ENCODE assay signal across 13 mouse cellular contexts in genomic region chr5:73729646-73730045, GRCm38 (mm10).
A peak's percentile ranks its signal among the peaks of the same experiment; 100 is the strongest.
DNase-seq lines count a peak whose midpoint lies in the region; ATAC-seq and TF ChIP-seq lines count a peak whose summit lies in the region.
"Had no signal": no experiment of that assay in that cellular context is flagged by ENCODE, and none has a peak within 500 bp of the region (broad histone marks: within the 10 kb centered on the region; RNA-seq: fewer than 3 reads in every experiment).

No protein-coding gene starts in this region.

- peak; percentile 39 for DNase-seq in gastrocnemius, adult 2 months
- no peak for DNase-seq in gastrocnemius, postnatal 4 days (ENCODE audit: low spot score in 2 of 2)
- DNase-seq in right cerebral cortex, adult 18-20 months: peak; percentile 20
- no peak for DNase-seq in right cerebral cortex, postnatal 4 days
- no peak for DNase-seq in forebrain, embryonic 11.5 days (ENCODE audit: low spot score)
- DNase-seq in frontal cortex, postnatal 10 days (ENCODE audit: low spot score in 2 of 2): no peak
- no peak for DNase-seq in stomach, postnatal 0 days (ENCODE audit: low spot score)
- DNase-seq: midbrain, embryonic 14.5 days; spleen, adult 18-20 months; thymus, adult 18-20 months had no signal

- no peak for TF ChIP-seq CTCF in gastrocnemius, adult 2 months (IDR thresholded peaks at IDR 0.05)
- TF ChIP-seq CTCF in stomach, postnatal 0 days (IDR thresholded peaks at IDR 0.05; ENCODE audit: low read depth): no peak

- intact Hi-C loops in gastrocnemius, adult 2 months (cut with DNase I): no loop called here

- peaks cover 3% of the 10 kb centered on the region; the same call in 1 of the 2 replicates for H3K27me3 ChIP-seq in lung, embryonic 16.5 days (ENCODE audit: control insufficient read depth, insufficient read depth, low read depth, low read length)
- no peaks in the 10 kb centered on the region for H3K27me3 ChIP-seq in forebrain, embryonic 11.5 days (ENCODE audit: control insufficient read depth, insufficient read depth, low read length)
- H3K27me3 ChIP-seq in stomach, postnatal 0 days (ENCODE audit: control insufficient read depth, insufficient read depth, low read length): no peaks in the 10 kb centered on the region
- H3K27me3 ChIP-seq: limb, embryonic 15.5 days had no signal

- no peak for TF ChIP-seq EP300 in stomach, postnatal 0 days (optimal IDR thresholded peaks at IDR 0.05)

- H3K9ac ChIP-seq in lung, embryonic 16.5 days (ENCODE audit: low read length): no peak overlapping the region
- no peak overlapping the region for H3K9ac ChIP-seq in forebrain, embryonic 11.5 days (ENCODE audit: low read length)
- no peak overlapping the region for H3K9ac ChIP-seq in stomach, postnatal 0 days (ENCODE audit: low read length)
- H3K9ac ChIP-seq: limb, embryonic 15.5 days had no signal

- H3K4me3 ChIP-seq in gastrocnemius, adult 2 months: no peak overlapping the region
- H3K4me3 ChIP-seq in lung, embryonic 16.5 days (ENCODE audit: low read length): no peak overlapping the region
- H3K4me3 ChIP-seq in forebrain, embryonic 11.5 days (ENCODE audit: low read depth, low read length): no peak overlapping the region
- no peak overlapping the region for H3K4me3 ChIP-seq in stomach, postnatal 0 days (ENCODE audit: low read depth, low read length)
- H3K4me3 ChIP-seq: limb, embryonic 15.5 days had no signal

- H3K4me1 ChIP-seq in lung, embryonic 16.5 days (replicated peaks; ENCODE audit: control insufficient read depth, insufficient read depth, low read length): peaks cover 6% of the 10 kb centered on the region
- H3K4me1 ChIP-seq in forebrain, embryonic 11.5 days (replicated peaks; ENCODE audit: control insufficient read depth, insufficient read depth, low read length): no peaks in the 10 kb centered on the region
- H3K4me1 ChIP-seq in stomach, postnatal 0 days (replicated peaks; ENCODE audit: control insufficient read depth, insufficient read depth): no peaks in the 10 kb centered on the region

- WGBS in lung, embryonic 16.5 days: 59% methylated on average over 13 of the region's 13 CpGs
- 83% methylated on average over 13 of the region's 13 CpGs for WGBS in forebrain, embryonic 11.5 days
- 77% methylated on average over 13 of the region's 13 CpGs for WGBS in stomach, postnatal 0 days

- 0 out of 2 replicates have a peak overlapping the region, but pooled peaks have one; percentile 2 for H3K4me2 ChIP-seq in lung, embryonic 16.5 days (ENCODE audit: low read depth, low read length)
- no peak overlapping the region for H3K4me2 ChIP-seq in forebrain, embryonic 11.5 days (ENCODE audit: low read depth, low read length, severe bottlenecking)
- H3K4me2 ChIP-seq in stomach, postnatal 0 days (replicated peaks; ENCODE audit: low read depth): no peak overlapping the region
- H3K4me2 ChIP-seq: limb, embryonic 15.5 days had no signal

- H3K36me3 ChIP-seq in lung, embryonic 16.5 days (ENCODE audit: control insufficient read depth, insufficient read depth, low read length): no peaks in the 10 kb centered on the region
- no peaks in the 10 kb centered on the region for H3K36me3 ChIP-seq in forebrain, embryonic 11.5 days (ENCODE audit: control insufficient read depth, insufficient read depth, low read length)
- no peaks in the 10 kb centered on the region for H3K36me3 ChIP-seq in stomach, postnatal 0 days (ENCODE audit: control insufficient read depth, insufficient read depth, low read length)
- H3K36me3 ChIP-seq: limb, embryonic 15.5 days had no signal

- peak; percentile 64; the same call in 1 of the 2 replicates for ATAC-seq in lung, embryonic 16.5 days (ENCODE audit: low read depth)
- ATAC-seq in forebrain, embryonic 11.5 days (replicated peaks; ENCODE audit: low FRiP score): no peak
- ATAC-seq in stomach, postnatal 0 days (ENCODE audit: low FRiP score, low TSS enrichment): no peak
- ATAC-seq: forebrain, embryonic 16.5 days had no signal

- no peak overlapping the region for H3K27ac ChIP-seq in gastrocnemius, adult 2 months
- no peak overlapping the region for H3K27ac ChIP-seq in lung, embryonic 16.5 days (ENCODE audit: low read length)
- H3K27ac ChIP-seq in forebrain, embryonic 11.5 days (ENCODE audit: low read depth, low read length): no peak overlapping the region
- no peak overlapping the region for H3K27ac ChIP-seq in stomach, postnatal 0 days (replicated peaks)
- H3K27ac ChIP-seq: limb, embryonic 15.5 days had no signal

- no peaks in the 10 kb centered on the region for H3K9me3 ChIP-seq in lung, embryonic 16.5 days (ENCODE audit: control insufficient read depth, low read length)
- no peaks in the 10 kb centered on the region for H3K9me3 ChIP-seq in forebrain, embryonic 11.5 days (ENCODE audit: control insufficient read depth, low read length)
- no peaks in the 10 kb centered on the region for H3K9me3 ChIP-seq in stomach, postnatal 0 days (ENCODE audit: control insufficient read depth, low read length)
- H3K9me3 ChIP-seq: limb, embryonic 15.5 days had no signal

Comparison
In these comparisons a context has a peak if more than half of its experiments do, and no peak if none do; other contexts are left out.
1. DNase-seq: peak in gastrocnemius, adult 2 months (single experiment) and right cerebral cortex, adult 18-20 months (single experiment); none in gastrocnemius, postnatal 4 days (0 of 2), right cerebral cortex, postnatal 4 days (single experiment), forebrain, embryonic 11.5 days (single experiment), frontal cortex, postnatal 10 days (0 of 2) and stomach, postnatal 0 days (single experiment).